Mouse (Mus musculus) fibroblast of lung, adult 2 months (primary cell): ENCODE data around the gene Olfr804.

Experiments
- DNase-seq: peaks from one replicate; pipeline ENCODE4 v3.0.0-alpha.2; 2011; ENCODE audit warnings: low read depth

The Olfr804 gene

DNA sequence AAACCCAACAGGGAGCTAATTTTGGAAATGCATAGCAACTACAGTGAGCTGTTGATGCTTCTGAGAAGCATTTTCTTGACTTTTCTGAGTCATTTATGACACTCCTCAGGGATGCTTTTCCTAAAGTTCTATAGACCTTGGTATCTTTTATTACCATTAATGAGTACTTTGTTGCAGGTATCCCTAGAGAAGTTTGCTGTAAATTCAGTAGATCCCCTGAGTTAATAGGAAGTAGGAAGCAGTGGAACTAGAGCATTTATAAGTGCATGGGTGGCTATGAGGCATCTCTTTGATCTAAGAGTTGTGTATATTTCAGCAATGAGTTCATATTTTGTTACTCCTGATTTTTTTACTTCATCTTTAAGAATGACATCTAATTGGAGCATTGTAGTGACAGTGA is at the start of gene Olfr804:
TSS of gene Olfr804 (plus strand) at position 301 of the 400 bp plus-strand sequence.
- DNase-seq, result no peak

DNA sequence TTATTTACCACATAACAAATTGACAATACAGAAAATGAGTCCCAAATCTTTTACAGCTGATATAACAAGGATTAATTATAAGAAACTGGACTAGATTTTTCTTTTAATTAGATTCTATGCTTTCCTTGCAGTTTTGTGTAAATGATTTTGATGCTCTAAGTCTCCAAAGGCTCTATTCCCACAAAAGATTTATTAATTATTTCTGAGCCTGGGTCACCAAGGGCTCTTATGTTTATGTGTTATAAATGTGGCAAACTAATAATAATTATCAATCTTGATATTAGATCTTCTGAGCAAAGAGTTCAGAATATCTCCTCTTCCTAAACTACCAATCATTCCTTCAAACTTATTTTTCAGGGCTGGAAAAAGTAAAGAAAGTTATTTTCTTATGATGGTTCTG is 45.6 kb upstream of the Olfr804 start, which contains the start of gene Olfr800:
TSS of gene Olfr800 (plus strand) at position 301 of the 400 bp plus-strand sequence.
- DNase-seq, result no peak

DNA sequence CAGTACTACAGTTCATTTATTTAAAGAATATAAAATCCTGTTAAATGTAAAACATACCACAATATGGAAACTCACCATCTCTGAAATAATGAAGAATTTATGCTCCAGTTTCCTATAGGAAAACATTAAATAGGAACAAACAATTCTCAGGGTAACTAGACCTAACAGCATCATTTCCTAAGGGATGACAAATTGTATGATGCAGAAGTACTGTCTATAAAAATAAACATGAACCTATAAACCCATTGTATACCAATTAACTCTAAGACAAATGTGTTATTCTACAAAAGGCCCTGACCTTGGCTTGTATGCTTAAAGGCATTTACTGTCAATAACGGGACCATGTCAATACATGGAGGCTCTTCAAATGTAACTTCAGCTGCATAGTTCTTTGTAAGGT is 29.2 kb upstream of the Olfr804 start, which contains the start of gene Olfr801:
TSS of gene Olfr801 (minus strand) at position 101 of the 400 bp plus-strand sequence.
- no peak for DNase-seq

DNA sequence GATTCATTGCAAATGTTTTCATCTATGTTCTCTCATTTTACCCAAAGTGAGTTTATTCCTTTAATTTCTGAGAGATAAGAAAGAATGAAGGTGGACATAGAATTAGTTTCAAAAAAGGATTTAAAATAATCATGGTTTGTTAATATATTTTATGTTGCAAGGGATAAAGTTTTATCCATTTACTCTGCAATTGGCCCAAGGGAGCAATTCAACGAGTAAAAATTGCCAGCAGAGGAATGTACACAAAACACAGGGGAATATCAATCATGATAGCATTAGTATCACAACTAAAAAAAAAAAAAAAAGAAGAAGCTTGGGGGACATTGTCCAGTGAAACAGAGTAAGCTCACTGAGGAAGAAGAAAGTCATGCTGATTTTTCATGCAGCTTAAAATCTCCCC is 14.9 kb upstream of the Olfr804 start, which contains the start of gene Olfr802:
TSS of gene Olfr802 (minus strand) at position 101 of the 400 bp plus-strand sequence.
- DNase-seq, result no peak

DNA sequence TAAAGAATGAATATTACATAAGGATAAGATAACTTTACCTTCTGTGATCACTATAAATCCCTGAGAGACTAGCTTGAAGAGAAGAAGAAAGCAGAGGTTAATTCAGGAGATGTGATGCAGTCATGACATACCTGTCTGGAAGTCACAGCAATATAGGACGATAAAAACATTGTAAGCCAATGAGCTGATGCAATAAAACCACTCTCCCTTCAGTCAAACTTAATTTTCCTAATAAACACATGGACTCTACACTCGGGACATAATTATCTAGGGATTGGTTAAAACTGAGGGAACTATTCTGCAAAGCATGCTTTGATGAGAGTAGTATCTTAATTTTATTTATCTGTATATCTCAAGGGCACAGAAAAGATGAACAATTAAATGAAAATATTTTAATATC is 8.8 kb upstream of the Olfr804 start, which contains the start of gene Olfr803:
TSS of gene Olfr803 (minus strand) at position 101 of the 400 bp plus-strand sequence.
- no peak for DNase-seq

DNA sequence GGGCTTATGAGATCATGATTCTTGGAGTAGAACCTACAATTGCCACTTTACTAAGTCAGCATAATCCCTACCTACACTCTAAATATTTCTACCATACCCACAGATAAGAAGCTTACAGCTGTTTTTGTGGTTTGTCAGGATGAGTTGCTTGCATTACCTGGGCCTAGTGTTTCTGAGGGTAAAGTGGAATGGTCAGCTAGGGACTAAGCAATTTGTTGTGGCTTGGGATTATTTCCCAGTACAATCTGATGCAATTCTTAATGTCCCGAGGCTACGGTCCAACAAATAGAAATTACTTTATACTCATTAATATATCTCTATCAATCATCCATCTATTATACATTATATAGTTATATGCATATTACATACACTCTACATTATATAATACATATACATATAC is 26.3 kb downstream of the Olfr804 start, which contains the start of gene Olfr805:
TSS of gene Olfr805 (minus strand) at position 101 of the 400 bp plus-strand sequence.
- DNase-seq, result no peak

DNA sequence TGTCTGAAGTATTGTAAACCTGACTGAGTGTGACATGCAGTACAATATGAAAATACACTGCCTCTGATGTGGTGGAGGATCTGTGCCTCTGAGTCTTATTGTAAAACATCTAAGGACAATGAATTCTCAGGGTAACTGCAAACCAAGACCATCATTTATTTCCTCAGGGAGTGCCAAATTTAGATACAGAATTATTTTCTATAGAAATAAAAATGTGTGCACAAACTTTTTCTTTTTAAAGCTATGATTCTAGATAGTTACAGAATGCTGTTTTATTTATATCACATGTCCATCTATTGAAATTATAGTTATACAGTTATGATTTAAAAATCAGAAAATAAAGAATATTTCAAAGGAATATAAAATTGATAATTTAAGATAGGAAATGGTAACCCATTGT is 38.8 kb downstream of the Olfr804 start, which contains the start of gene Olfr806:
TSS of gene Olfr806 (minus strand) at position 101 of the 400 bp plus-strand sequence.
- DNase-seq, result no peak

DNA sequence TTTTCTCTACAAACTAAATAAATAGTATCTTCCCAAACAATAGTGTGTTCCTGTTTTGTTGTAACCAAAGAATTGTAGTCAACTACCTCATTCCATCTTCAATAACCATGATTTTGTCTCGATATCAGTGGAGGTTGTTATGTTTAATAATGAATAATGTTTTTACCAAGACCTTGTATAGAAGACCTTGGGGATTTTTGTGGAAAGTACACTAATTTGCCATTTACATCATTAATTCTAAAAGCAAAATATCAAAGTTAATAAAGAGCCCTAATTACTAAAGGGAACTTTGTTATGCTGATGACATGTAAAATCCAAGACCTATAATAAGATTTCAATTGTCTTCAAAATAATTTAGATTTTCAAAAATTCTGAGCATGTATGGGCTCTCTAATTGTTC is 54.7 kb downstream of the Olfr804 start, which contains the start of gene Olfr807:
TSS of gene Olfr807 (minus strand) at position 101 of the 400 bp plus-strand sequence.
- DNase-seq, result no peak
